Mouse (Mus musculus): ENCODE measurements around the gene Zfand3. TPM values are rescaled to one million over a fixed set of nuclear protein-coding genes. Genes with fewer than 3 reads are reported as not detected.

Zfand3 gene
- polyA plus RNA-seq, 1 experiment from 2014 or later, result 55.5 TPM

DNA sequence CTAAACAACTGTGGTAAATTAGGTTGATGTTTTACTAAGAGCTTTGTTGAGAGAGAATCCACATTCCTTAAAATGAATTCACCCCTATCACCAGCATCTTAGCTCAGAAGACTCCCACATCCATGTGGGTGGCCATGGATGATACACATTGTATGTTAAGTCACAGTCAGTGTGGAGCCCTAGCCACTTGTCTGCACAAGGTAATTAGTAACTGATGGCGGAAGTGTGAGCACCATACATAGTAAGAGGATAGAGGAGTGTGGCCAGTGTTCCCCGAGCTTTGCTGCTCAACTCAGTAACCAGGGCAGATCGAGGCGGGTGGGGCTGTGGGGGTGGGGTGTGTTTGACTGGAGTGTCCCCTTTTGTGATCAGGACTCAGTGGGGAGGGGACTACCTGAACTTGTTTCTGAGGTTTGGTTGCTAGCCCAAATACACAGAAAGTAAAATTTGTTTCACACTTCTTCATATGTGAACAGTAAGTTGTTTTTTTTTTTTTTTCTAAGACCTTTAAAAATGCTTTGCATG lies 99.2 kb downstream of the Zfand3 start:
- H3K36me3 ChIP-seq (ENCODE audit: insufficient read depth, low read length), result no peaks in the 10 kb centered on the region
- DNase-seq (ENCODE audit: low spot score) (no peak), ATAC-seq (replicated peaks; ENCODE audit: low FRiP score, low read depth) (no peak)
- H3K27ac ChIP-seq, result no peak overlapping the region
- 65% methylated on average over 4 of the region's 4 CpGs for WGBS
- H3K4me1 ChIP-seq (replicated peaks; ENCODE audit: insufficient read depth, low read length), result no peaks in the 10 kb centered on the region
- no peaks in the 10 kb centered on the region for H3K9me3 ChIP-seq (replicated peaks; ENCODE audit: low read length)
- H3K27me3 ChIP-seq (ENCODE audit: insufficient read depth, low read length), result no peaks in the 10 kb centered on the region
- H3K9ac ChIP-seq (ENCODE audit: low read depth, low read length), result no peak overlapping the region
- no peak overlapping the region for H3K4me3 ChIP-seq (replicated peaks; ENCODE audit: low read depth, low read length)
- no peak for TF ChIP-seq CTCF (IDR thresholded peaks at IDR 0.05; ENCODE audit: low read depth)
- H3K4me2 ChIP-seq (ENCODE audit: low read length), result no peak overlapping the region

DNA sequence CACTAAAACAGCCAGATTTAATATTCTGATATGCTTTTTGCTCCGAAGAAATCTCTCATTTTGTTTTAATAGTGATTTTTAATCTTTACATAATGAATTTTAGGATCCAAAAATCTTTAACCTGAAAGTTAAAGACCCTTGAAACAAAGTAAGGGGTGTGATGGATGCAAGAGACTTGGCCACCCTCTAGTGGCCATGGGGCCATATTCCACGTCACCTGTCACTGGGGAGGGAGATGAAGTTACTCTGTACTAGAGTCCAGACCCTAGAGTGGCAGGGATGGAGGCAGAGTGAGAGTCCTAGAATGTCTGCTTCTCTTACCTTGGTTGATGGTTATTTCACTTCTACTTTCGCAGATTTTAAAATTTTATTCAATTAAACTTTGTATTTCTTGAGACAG lies 100.8 kb downstream of the Zfand3 start:
- no peaks in the 10 kb centered on the region for H3K9me3 ChIP-seq (replicated peaks; ENCODE audit: low read length)

GRCm38 (mm10) chr17:30110678-30111077 lies 106.1 kb downstream of the Zfand3 start:
- ATAC-seq (replicated peaks; ENCODE audit: low FRiP score, low read depth) (no peak), DNase-seq (ENCODE audit: low spot score) (no peak)
- no peaks in the 10 kb centered on the region for H3K9me3 ChIP-seq (replicated peaks; ENCODE audit: low read length)
- H3K36me3 ChIP-seq (ENCODE audit: insufficient read depth, low read length), result no peaks in the 10 kb centered on the region
- no peak for TF ChIP-seq CTCF (IDR thresholded peaks at IDR 0.05; ENCODE audit: low read depth)
- H3K27ac ChIP-seq, result no peak overlapping the region
- 35% methylated on average over 7 of the region's 7 CpGs for WGBS
- H3K4me1 ChIP-seq (replicated peaks; ENCODE audit: insufficient read depth, low read length), result peaks cover 10% of the 10 kb centered on the region; the same call in 1 of the 2 replicates
- no peaks in the 10 kb centered on the region for H3K27me3 ChIP-seq (ENCODE audit: insufficient read depth, low read length)
- H3K4me2 ChIP-seq (ENCODE audit: low read length), result no peak overlapping the region
- H3K9ac ChIP-seq (ENCODE audit: low read depth, low read length), result no peak overlapping the region
- no peak overlapping the region for H3K4me3 ChIP-seq (replicated peaks; ENCODE audit: low read depth, low read length)

More for the DNA sequence above, 100.8 kb downstream of the Zfand3 start:
- DNase-seq (ENCODE audit: low spot score) (peak; percentile 61), ATAC-seq (replicated peaks; ENCODE audit: low FRiP score, low read depth) (no peak)
- H3K27ac ChIP-seq, result no peak overlapping the region
- WGBS, result 82% methylated on average over 3 of the region's 3 CpGs
- no peak overlapping the region for H3K4me2 ChIP-seq (ENCODE audit: low read length)
- peak; percentile 74 for TF ChIP-seq CTCF (IDR thresholded peaks at IDR 0.05; ENCODE audit: low read depth)
- H3K4me3 ChIP-seq (replicated peaks; ENCODE audit: low read depth, low read length), result no peak overlapping the region
- no peaks in the 10 kb centered on the region for H3K27me3 ChIP-seq (ENCODE audit: insufficient read depth, low read length)
- peaks cover 5% of the 10 kb centered on the region; the same call in 1 of the 2 replicates for H3K4me1 ChIP-seq (replicated peaks; ENCODE audit: insufficient read depth, low read length)
- H3K36me3 ChIP-seq (ENCODE audit: insufficient read depth, low read length), result no peaks in the 10 kb centered on the region
- no peak overlapping the region for H3K9ac ChIP-seq (ENCODE audit: low read depth, low read length)

DNA sequence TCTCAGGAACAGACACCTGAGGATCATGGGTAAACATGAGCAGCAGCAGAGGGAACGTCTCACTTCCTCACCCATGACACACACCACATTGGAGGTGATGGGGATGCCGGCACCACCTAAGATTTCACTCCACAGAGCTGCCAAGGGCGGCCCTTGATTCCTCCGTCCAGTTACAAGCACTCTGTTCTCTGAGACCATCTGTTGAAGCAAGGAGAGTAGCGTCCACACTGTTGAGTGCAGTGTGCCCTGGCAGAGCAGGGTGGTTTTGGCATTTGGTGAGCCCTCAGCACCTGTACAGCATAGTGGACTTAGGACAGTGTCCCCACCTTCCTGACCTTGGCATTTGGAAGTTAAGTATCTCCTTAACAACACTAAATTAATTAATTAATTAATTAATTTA lies 107.0 kb downstream of the Zfand3 start:
- DNase-seq (ENCODE audit: low spot score), result no peak
- no peak overlapping the region for H3K4me2 ChIP-seq (ENCODE audit: low read length)
- peaks cover 10% of the 10 kb centered on the region; the same call in 1 of the 2 replicates for H3K4me1 ChIP-seq (replicated peaks; ENCODE audit: insufficient read depth, low read length)
- WGBS, result 67% methylated on average over 5 of the region's 5 CpGs
- no peak overlapping the region for H3K4me3 ChIP-seq (replicated peaks; ENCODE audit: low read depth, low read length)
- no peaks in the 10 kb centered on the region for H3K9me3 ChIP-seq (replicated peaks; ENCODE audit: low read length)
- no peak overlapping the region for H3K9ac ChIP-seq (ENCODE audit: low read depth, low read length)
- H3K36me3 ChIP-seq (ENCODE audit: insufficient read depth, low read length), result no peaks in the 10 kb centered on the region
- no peak for TF ChIP-seq CTCF (IDR thresholded peaks at IDR 0.05; ENCODE audit: low read depth)
- no peak for ATAC-seq (replicated peaks; ENCODE audit: low FRiP score, low read depth)
- no peaks in the 10 kb centered on the region for H3K27me3 ChIP-seq (ENCODE audit: insufficient read depth, low read length)
- no peak overlapping the region for H3K27ac ChIP-seq

GRCm38 (mm10) chr17:30112080-30112479 lies 107.5 kb downstream of the Zfand3 start:
- TF ChIP-seq CTCF (IDR thresholded peaks at IDR 0.05; ENCODE audit: low read depth), result no peak
- DNase-seq (ENCODE audit: low spot score), result no peak
- WGBS, result 60% methylated on average over 4 of the region's 4 CpGs
- H3K4me1 ChIP-seq (replicated peaks; ENCODE audit: insufficient read depth, low read length), result peaks cover 10% of the 10 kb centered on the region; the same call in 1 of the 2 replicates
- no peak overlapping the region for H3K9ac ChIP-seq (ENCODE audit: low read depth, low read length)
- H3K27ac ChIP-seq, result no peak overlapping the region
- H3K4me2 ChIP-seq (ENCODE audit: low read length), result no peak overlapping the region
- ATAC-seq (replicated peaks; ENCODE audit: low FRiP score, low read depth), result no peak
- no peaks in the 10 kb centered on the region for H3K27me3 ChIP-seq (ENCODE audit: insufficient read depth, low read length)
- no peak overlapping the region for H3K4me3 ChIP-seq (replicated peaks; ENCODE audit: low read depth, low read length)
- no peaks in the 10 kb centered on the region for H3K9me3 ChIP-seq (replicated peaks; ENCODE audit: low read length)
- H3K36me3 ChIP-seq (ENCODE audit: insufficient read depth, low read length), result no peaks in the 10 kb centered on the region

DNA sequence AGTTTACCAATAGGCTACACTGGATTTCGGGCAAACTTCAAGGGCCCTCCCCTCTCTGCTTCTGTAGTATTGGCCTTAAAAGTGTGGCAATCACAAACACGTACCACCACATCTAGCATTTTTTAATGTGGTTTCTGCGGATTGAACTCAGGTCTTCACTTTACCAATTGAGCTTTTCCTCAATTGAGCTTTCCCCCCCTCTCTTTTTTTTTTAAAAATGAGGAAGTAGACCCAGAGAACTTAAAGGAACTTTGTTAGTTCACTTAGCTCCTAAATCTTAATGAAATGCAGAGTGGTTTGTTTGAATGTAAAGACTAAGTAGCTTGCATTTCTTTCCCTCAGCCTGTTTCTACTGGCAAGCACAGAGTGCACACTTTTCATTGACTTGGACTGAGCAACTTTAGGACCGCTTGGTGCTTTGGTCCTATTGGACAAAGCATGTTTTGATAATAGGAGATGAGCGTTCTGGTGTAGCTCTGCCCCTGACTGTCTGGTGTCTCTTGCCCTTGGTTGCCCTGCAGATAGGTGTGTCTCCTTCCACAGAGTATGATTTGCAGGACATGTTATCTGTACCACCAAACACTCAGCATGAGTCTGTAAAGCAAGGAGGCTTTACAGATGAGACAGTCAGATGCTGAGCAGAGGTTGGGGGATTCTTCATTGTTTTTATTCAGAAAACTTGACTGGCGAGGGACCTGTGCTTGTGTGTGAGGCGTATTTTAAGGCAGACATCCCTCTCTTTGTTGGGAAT lies 108.2 kb downstream of the Zfand3 start:
- no peak for ATAC-seq (replicated peaks; ENCODE audit: low FRiP score, low read depth)
- Histone ChIP-seq H3K4me3 (replicated peaks; ENCODE audit: low read depth, low read length) (no peak overlapping the region), H3K36me3 (ENCODE audit: insufficient read depth, low read length) (no peaks in the 10 kb centered on the region), H3K9ac (ENCODE audit: low read depth, low read length) (no peak overlapping the region), H3K4me2 (ENCODE audit: low read length) (no peak overlapping the region), H3K27ac (no peak overlapping the region), H3K27me3 (ENCODE audit: insufficient read depth, low read length) (no peaks in the 10 kb centered on the region), H3K4me1 (replicated peaks; ENCODE audit: insufficient read depth, low read length) (peaks cover 10% of the 10 kb centered on the region; the same call in 1 of the 2 replicates), H3K9me3 (replicated peaks; ENCODE audit: low read length) (no peaks in the 10 kb centered on the region)
- DNase-seq (ENCODE audit: low spot score), result no peak
- WGBS, result 82% methylated on average over 7 of the region's 7 CpGs
- no peak for TF ChIP-seq CTCF (IDR thresholded peaks at IDR 0.05; ENCODE audit: low read depth)
